Mouse (Mus musculus) stomach, embryonic 14.5 days (tissue): ENCODE measurements at regions not wholly inside any gene's neighbourhood (a gene's known extent, or its start where the extent isn't known, plus 50 kb on each side); places are given as distances from the start of the nearest gene placed in this dataset.

ENCODE experiments used
- ATAC-seq: fragments of 200-750 bp; cut with Nextera tagmentation; 2 replicates; pipeline ENCODE4 v1.8.0; 2017; ENCODE audit warnings: low read depth, moderate TSS enrichment; ENCODE audit not compliant: insufficient number of reproducible peaks, insufficient read depth, low FRiP score
- H3K27ac ChIP-seq: fragments of 300-500 bp; sonication (generic); 2 replicates; pipeline ENCODE4 v1.5.1; 2014; ENCODE audit warnings: mild to moderate bottlenecking, low read length, moderate library complexity, mixed read lengths
- H3K27me3 ChIP-seq: fragments of 300-500 bp; sonication (generic); 2 replicates; pipeline ENCODE4 v1.6.1; 2014; ENCODE audit warnings: low read length, control low read depth, mixed read lengths; ENCODE audit not compliant: control insufficient read depth, insufficient read depth
- H3K36me3 ChIP-seq: fragments of 300-500 bp; sonication (generic); 2 replicates; pipeline ENCODE4 v1.6.1; 2014; ENCODE audit warnings: mild to moderate bottlenecking, control low read depth, low read length, moderate library complexity, mixed read lengths; ENCODE audit not compliant: control insufficient read depth, insufficient read depth
- H3K4me1 ChIP-seq: fragments of 300-500 bp; sonication (generic); 2 replicates; pipeline ENCODE4 v1.6.1; 2014; ENCODE audit warnings: low read length, control low read depth, mixed read lengths; ENCODE audit not compliant: control insufficient read depth, insufficient read depth
- H3K4me2 ChIP-seq: fragments of 300-500 bp; sonication (generic); replicated peaks from 2 replicates; pipeline ENCODE4 v1.6.1; 2014; ENCODE audit warnings: low read depth, low read length, control low read depth
- H3K4me3 ChIP-seq: fragments of 300-500 bp; sonication (generic); 2 replicates; pipeline ENCODE4 v1.5.1; 2014; ENCODE audit warnings: low read depth, low read length, control low read depth
- H3K9ac ChIP-seq: fragments of 300-500 bp; sonication (generic); replicated peaks from 2 replicates; pipeline ENCODE4 v1.6.1; 2014; ENCODE audit warnings: low read depth, mild to moderate bottlenecking, control low read depth, low read length, moderate library complexity, mixed read lengths
- H3K9me3 ChIP-seq: fragments of 300-500 bp; sonication (generic); 2 replicates; pipeline ENCODE4 v1.6.1; 2016; ENCODE audit warnings: low read depth, low read length, control low read depth; ENCODE audit not compliant: control insufficient read depth
- WGBS: fragments of 180-500 bp; shearing (Covaris S2); extraction: QIAGEN DNeasy Blood & Tissue Kit; methylation state at CpG from one replicate; pipeline ENCODE4 v1.1.7; 2014; 5-methylcytosine and 5-hydroxymethylcytosine counted together

- WGBS = 77% methylated on average over 3 of the region's 3 CpGs
- H3K9ac ChIP-seq = no peak overlapping the region
- no peak for ATAC-seq
- H3K4me1 ChIP-seq = no peaks in the 10 kb centered on the region
- no peak overlapping the region for H3K4me2 ChIP-seq
- no peak overlapping the region for H3K27ac ChIP-seq
- no peaks in the 10 kb centered on the region for H3K36me3 ChIP-seq
- H3K27me3 ChIP-seq = no peaks in the 10 kb centered on the region
- H3K4me3 ChIP-seq = no peak overlapping the region
- H3K9me3 ChIP-seq = no peaks in the 10 kb centered on the region
Observed at GRCm38 (mm10) chr1:167905424-167905823, 216.4 kb downstream of the Lmx1a start.

- no peaks in the 10 kb centered on the region for H3K27me3 ChIP-seq
- H3K9me3 ChIP-seq = no peaks in the 10 kb centered on the region
- H3K4me1 ChIP-seq = no peaks in the 10 kb centered on the region
- WGBS = 75% methylated on average over 3 of the region's 3 CpGs
- no peaks in the 10 kb centered on the region for H3K36me3 ChIP-seq
- H3K4me3 ChIP-seq = no peak overlapping the region
- H3K9ac ChIP-seq = no peak overlapping the region
- no peak overlapping the region for H3K27ac ChIP-seq
- ATAC-seq = no peak
- no peak overlapping the region for H3K4me2 ChIP-seq
Observed at GRCm38 (mm10) chr1:167912074-167912473, 223.0 kb downstream of the Lmx1a start.

DNA sequence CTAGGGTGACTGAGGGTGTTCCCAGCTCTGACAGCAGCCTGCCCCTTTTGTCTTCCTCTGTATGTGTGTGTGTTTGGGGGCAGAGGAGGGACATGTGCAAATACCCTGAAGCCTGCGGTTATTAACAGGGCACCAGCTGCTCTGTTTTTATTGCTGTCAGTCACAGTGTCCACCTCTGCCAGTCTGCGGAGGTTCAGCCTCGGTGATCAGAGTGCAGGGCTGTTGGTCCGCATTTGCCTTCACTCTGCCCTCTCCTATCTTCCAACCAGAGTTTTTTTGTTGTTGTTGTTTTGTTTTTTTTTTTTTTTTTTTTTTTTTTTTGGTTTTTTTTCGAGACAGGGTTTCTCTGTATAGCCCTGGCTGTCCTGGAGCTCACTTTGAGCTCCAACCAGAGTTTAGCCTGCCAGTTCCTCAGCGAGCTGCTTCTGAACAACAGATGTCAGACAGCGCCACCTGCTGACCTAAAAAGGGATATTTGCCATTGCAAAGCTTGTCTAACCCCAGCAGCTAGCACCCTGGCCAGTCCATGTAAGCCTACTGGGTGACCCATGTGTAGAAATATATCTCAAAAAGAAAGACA is 226.0 kb downstream of the Lmx1a start:
- ATAC-seq = no peak
- 32% methylated on average over 7 of the region's 7 CpGs for WGBS

DNA sequence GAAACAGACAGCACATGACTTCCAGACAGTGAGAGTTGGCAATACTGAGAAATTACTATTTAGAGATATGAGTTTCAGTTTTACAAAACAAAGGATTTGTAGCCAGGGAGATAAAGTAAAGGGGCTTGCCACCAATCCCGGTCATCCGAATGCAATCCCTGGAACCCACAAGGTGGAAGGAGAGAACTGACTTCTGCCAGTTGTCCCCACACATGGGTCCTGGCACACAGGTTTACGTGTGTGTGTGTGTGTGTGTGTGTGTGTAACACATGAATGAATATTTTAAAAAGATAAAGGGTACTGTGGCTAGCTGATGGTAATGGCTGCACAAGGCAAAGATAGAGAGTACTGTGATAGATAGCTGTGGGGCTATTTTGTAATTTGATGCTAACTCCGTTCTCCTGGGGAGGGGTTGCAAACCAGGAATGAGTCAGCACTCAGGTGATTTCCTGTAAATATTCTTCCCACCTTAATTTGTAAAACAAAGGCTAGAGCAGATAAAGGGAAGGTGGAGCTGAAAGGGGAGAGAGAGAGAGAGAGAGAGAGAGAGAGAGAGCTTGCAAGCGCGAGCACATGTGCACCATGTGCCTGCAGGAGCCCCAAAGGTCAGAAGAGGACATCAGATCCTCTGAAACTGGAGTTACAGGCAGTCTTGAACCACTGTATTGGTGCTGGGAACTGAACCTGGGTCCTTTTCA is 226.7 kb downstream of the Lmx1a start:
- no peak overlapping the region for H3K4me2 ChIP-seq
- ATAC-seq = no peak
- WGBS = 47% methylated on average over 6 of the region's 6 CpGs
- no peak overlapping the region for H3K9ac ChIP-seq
- no peaks in the 10 kb centered on the region for H3K36me3 ChIP-seq
- no peak overlapping the region for H3K4me3 ChIP-seq
- no peak overlapping the region for H3K27ac ChIP-seq
- H3K9me3 ChIP-seq = no peaks in the 10 kb centered on the region
- no peaks in the 10 kb centered on the region for H3K27me3 ChIP-seq
- H3K4me1 ChIP-seq = no peaks in the 10 kb centered on the region

More for the DNA sequence above, 226.0 kb downstream of the Lmx1a start:
- Histone ChIP-seq H3K9ac (no peak overlapping the region), H3K9me3 (no peaks in the 10 kb centered on the region), H3K4me3 (no peak overlapping the region), H3K4me1 (no peaks in the 10 kb centered on the region), H3K27ac (no peak overlapping the region), H3K4me2 (no peak overlapping the region), H3K36me3 (no peaks in the 10 kb centered on the region), H3K27me3 (no peaks in the 10 kb centered on the region)

- Histone ChIP-seq H3K9ac (no peak overlapping the region), H3K4me3 (no peak overlapping the region), H3K9me3 (no peaks in the 10 kb centered on the region), H3K4me1 (no peaks in the 10 kb centered on the region), H3K4me2 (no peak overlapping the region), H3K27ac (no peak overlapping the region), H3K27me3 (no peaks in the 10 kb centered on the region), H3K36me3 (no peaks in the 10 kb centered on the region)
- no peak for ATAC-seq
- WGBS = 76% methylated on average over 7 of the region's 7 CpGs
Observed at GRCm38 (mm10) chr1:167922917-167923316, 233.9 kb downstream of the Lmx1a start.

DNA sequence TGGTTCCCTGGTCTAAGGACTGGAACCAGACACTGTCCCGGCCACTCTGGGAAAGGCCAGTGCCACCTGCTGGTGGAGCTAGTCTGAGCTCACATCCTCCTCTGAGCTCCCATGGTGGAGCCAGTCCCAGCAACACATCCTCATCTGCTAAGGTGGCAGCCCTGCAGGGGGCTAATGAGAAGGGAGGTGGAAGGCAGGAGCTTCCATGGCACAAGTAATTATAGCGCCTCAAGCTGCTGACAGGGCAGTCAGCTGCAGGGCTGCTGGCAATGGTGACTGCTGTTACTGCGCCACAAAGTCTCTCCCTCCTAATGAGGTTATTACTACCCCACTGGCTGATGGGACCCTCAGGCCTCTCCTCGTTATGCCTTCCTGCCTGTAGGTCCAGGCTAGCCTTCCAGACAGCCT is 239.0 kb downstream of the Lmx1a start:
- no peaks in the 10 kb centered on the region for H3K36me3 ChIP-seq
- no peaks in the 10 kb centered on the region for H3K27me3 ChIP-seq
- no peak overlapping the region for H3K9ac ChIP-seq
- ATAC-seq = no peak
- H3K4me3 ChIP-seq = no peak overlapping the region
- H3K9me3 ChIP-seq = no peaks in the 10 kb centered on the region
- no peak overlapping the region for H3K4me2 ChIP-seq
- no peaks in the 10 kb centered on the region for H3K4me1 ChIP-seq
- H3K27ac ChIP-seq = no peak overlapping the region
- WGBS = 18% methylated on average over 4 of the region's 4 CpGs

DNA sequence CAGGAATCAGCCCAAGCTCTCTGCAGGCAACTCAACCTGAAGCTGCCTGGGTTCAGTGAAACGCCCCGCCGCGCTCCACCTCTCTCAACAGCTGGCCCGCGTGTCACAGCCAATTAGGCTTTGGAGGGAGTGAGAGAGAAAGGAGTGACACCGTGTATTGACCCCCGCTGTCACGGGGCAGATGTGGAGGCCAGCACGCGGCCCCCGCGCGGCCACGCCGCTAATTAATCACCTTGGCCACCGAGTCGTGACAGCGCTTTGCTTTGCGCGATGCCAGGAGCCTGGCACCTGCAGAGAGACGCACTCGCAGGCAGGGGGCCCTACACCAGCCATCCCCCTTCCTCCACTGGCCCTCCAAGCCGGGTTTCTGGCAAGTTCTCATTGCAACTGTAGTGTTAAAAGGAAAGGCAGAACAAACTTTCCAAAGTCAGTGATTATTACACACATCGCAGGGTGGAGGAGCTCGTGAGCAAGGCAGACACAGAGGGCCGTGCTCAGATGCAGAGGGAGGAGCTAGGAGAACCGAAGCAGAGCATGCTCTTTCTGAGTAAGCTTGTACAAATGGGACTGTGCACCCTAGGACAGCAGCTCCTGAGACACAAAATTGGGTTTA is 240.8 kb downstream of the Lmx1a start:
- Histone ChIP-seq H3K9ac (no peak overlapping the region), H3K27me3 (no peaks in the 10 kb centered on the region), H3K9me3 (no peaks in the 10 kb centered on the region), H3K36me3 (no peaks in the 10 kb centered on the region), H3K4me1 (no peaks in the 10 kb centered on the region), H3K4me2 (peak overlapping the region; percentile 83), H3K4me3 (peak overlapping the region; percentile 32), H3K27ac (no peak overlapping the region)
- WGBS = under 1% methylated on average over 28 of the region's 28 CpGs
- ATAC-seq = peak; percentile 74; the same call in 1 of the 2 replicates

DNA sequence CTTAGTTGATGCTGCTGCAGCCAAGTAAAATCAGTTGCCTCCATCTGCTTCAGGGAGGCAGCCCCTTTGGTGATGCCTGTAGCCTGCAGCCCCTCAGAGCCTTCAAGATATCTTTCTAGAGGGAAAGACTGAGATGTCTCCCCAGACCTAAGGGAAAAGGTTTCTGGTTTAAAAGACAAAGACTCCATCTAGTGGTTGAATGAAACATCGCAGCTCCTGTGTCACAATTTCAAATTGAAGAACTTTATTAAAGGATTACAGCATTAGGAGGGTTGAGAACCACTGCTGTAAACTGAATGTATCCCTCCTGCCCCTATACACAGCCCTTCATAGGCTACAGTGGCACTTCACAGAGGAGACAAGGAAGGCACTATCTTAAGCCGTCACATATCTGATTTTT is 243.1 kb downstream of the Lmx1a start:
- Histone ChIP-seq H3K9ac (no peak overlapping the region), H3K4me1 (no peaks in the 10 kb centered on the region), H3K36me3 (no peaks in the 10 kb centered on the region), H3K27me3 (no peaks in the 10 kb centered on the region), H3K4me2 (no peak overlapping the region), H3K4me3 (no peak overlapping the region), H3K27ac (no peak overlapping the region), H3K9me3 (no peaks in the 10 kb centered on the region)
- WGBS = 44% methylated on average over 2 of the region's 2 CpGs
- ATAC-seq = no peak
